Mouse (Mus musculus) adrenal gland, postnatal 10 days (tissue): Measurements from ENCODE around the gene Ppp4c. TPM values are rescaled to one million over a fixed set of nuclear protein-coding genes. Genes with fewer than 3 reads are reported as not detected.
"Not testable (repeated sequence)": the region's sequence is repeated elsewhere in the genome, so short reads cannot be mapped to it uniquely, and the experiment has no call there.

Source experiments
- DNase-seq: peaks from one replicate; pipeline ENCODE4 v3.0.0; 2021; ENCODE audit warnings: mixed read lengths
- total RNA-seq, 2 experiments: library from RNA; stranded (reverse); gene quantifications; 2 replicates each; pipeline ENCODE4 v1.2.3; 2021

Ppp4c gene
- total RNA-seq, 2 experiments from 2014 or later: 103 to 107 TPM

DNA sequence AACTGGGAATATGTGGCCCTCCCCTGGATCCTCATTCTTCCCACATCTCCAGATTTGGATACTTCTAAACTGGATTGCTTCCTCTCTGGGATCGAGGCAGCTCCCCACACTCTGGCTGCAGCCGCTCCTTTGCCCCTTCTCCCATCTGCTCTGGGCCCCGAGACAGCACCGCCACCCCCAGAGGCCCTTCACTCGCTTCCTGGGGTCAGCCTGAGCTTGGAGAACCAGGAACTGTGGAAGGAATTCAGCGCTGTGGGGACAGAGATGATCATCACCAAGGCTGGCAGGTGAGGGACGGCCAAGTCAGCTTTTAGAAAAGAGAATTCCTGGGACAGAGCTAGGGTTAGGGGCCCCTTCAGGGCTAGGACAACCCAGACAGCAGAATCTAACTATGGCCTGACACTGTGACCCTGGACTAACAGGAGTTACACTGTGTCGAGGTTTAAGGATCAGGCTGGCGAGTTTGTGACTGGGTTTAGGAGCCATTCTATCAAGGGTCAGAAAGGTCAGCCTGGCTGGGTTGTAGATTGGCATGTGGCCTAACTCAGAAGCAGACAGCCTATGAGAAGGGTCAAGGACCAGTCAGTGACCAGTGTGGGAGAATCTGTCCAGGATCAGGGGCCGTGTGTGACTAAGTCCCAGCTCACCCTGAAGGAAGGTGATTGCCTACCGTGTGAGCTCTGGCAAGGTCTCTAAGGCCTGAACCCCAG is 10.5 kb downstream of the Ppp4c start:
- no peak for DNase-seq

GRCm38 (mm10) chr7:126780971-126781635 is 11.2 kb downstream of the Ppp4c start, which contains the start of gene Tbx6:
Gene Tbx6 (plus strand): TSS chr7:126781483.
- peak; percentile 55 for DNase-seq

DNA sequence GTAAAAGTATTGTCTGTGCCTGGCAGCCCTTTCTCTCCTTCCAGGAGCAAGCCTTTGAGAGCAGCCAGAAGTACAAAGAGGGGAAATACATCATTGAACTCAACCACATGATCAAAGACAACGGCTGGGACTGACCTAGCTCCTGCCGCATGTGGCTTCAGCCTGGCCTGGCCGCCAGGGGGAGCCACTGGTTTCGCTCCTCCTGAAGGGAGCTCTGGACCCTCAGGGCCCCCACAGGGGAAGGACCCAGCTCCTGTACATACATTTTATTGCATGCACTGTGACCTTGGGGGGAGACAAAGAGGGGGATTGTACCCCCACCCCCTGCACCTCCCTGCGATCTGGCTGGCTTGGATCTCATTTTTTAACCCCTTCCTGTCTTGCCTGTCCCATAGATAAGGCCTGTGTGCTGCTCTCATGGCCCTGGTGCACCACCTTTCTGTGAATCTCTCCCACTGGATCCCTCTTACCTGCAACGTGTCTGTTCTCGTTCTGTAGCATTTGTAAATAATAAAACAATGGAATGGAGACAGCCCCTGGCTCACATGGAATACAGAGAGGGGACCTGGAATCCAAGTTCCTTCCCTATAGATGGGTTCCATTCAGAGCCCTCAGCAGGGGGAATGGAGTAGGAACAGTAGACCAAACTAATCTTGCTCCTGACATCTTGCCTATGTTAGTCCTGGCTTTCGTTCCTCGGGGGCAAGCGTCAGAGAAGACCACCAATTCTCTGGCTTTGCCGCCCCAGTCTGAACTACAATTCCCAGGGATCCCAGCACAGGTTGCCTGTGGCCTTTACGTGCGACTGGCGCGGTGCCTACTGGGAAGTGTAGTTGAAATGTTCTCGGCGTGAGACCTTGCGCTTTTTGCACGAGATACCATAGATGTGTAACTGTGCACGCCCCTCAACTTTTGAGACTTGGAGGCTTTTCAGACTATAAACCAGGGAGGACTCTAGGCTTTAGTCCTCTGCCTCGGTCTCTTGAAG is 12.0 kb downstream of the Ppp4c start:
- peak; percentile 95 for DNase-seq

DNA sequence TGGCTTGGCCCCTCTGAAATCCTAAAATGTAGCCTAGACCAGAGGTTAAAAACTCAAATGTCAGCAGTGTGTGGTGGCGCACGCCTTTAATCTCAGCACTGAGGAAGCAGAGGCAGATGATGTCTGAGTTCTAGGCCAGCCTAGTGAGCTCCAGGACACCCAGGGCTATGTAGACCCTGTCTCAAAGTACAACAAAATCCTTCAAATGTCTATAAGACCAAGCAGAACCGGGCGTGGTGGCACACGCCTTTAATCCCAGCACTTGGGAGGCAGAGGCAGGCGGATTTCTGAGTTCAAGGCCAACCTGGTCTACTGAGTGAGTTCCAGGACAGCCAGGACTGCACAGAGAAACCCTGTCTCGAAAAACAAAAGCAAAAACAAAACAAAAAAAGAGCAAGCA is 13.2 kb downstream of the Ppp4c start:
- DNase-seq: not testable (repeated sequence)

DNA sequence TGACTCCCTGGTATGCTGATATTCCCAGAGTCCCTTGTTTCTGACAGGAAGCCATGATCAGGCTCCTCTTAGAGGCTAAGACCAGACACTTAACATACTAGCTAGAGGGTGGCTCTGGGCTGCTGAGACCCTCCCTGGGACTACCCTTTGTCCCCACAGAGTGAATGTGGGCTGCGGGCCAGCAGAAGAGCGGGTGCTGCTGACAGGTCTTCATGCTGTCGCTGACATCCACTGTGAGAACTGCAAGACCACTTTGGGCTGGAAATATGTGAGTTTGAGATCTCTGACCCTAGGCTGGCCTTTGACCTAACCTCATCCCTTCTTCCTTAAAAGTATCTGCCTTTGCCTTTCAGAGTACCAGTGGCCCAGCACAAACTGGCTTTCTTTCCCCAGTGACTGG is 14.1 kb downstream of the Ppp4c start:
- no peak for DNase-seq

DNA sequence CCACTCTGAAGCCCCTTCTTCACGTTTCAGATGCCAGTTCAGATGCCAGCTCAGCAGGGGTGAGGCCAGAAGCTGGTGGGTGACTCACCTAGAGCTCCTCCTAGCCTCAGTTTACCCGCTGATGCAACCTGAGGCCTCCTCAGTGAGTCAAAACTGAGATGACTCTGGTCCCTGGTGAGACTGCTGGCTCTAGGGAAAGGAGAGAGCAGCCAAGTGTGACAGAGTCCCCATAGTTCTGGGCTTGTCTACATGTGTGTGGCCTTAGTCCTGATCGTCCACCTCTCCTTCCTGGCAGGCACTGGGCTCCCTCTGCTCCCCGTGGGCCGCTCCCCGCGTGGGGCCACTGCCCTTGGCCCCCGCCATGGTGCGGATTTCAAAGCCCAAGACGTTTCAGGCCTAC is 14.8 kb downstream of the Ppp4c start:
- DNase-seq: peak; percentile 64

DNA sequence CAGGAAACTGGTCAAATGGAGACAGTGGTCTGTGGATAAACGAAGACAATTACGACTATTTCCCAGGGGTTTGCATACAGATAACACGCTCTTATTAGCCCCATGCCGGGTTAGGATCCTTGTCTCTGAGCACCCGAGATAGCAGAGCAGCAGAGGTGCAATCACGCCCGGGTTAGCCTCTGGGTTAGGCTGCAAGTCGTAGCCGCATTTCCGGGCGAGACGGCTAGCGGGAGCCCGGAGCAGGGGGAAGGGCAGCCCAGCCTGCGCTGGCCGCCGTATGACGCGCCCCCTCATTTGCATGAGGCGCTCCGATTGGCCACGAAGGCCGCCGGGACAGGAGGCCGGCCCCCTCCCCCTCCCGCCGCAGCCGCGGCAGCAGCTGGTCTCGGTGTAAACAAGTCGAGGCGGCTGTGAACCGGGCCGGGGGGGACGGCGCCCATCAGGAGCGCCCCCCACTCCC is 15.7 kb downstream of the Ppp4c start, which contains the start of gene Ypel3:
Ypel3 (plus strand) TSS at position 358 of the 460 bp plus-strand sequence.
- DNase-seq: peak; percentile 98

DNA sequence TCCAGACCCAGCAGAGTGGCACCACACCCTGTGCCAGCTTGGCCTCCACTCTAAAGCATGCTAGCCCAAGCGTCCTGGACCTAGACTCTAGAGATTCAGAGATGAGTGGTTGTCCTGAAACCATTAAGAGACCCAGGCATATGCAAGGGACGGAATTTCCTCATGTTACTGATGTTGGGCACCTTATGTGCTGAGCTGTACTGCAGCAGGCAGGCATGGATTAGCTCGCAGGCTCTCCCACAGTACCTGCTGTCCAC is 16.4 kb downstream of the Ppp4c start:
- DNase-seq: peak; percentile 7

DNA sequence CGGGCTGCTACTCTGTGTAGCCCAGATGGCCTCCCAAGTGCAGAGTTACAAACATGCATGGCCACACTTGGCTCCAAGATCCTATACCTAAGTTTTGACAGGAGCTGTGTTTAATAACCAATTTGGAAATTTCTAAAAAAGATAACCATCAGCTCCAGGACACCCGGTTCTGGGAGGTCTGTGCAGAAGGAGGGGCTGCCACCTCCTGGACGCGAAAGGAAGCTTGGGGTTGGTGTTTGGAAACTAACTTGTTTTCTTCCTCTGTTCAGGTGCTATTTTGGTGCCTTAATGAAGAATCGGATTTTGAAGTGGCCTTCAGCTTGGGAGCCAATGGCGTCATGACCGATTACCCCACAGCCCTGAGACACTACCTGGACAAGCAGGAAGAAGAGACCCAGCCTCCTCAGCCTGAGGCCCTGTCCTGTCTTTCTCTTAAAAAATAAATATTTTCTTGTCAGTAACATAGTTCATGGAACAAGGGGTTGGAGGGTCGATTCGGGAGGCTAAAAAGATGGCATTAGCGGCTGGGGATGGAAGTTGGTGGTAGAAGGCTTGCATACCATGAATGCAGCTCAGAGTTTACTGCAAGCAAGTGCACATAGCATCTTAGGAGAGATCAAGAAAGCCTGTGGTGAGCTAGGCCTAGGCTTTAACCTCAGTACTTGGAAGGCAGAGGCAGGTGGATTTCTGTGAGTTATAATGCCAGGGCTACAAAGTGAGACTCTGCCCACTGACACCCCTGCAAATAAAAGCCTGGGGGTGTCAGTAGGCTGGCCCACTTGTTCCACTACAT is 16.9 kb downstream of the Ppp4c start:
- DNase-seq: peak; percentile 18

GRCm38 (mm10) chr7:126774463-126774862 is 17.8 kb downstream of the Ppp4c start:
- no peak for DNase-seq

- no peak for DNase-seq
These were observed 18.9 kb downstream of the Ppp4c start for GRCm38 (mm10) chr7:126773351-126773750.

DNA sequence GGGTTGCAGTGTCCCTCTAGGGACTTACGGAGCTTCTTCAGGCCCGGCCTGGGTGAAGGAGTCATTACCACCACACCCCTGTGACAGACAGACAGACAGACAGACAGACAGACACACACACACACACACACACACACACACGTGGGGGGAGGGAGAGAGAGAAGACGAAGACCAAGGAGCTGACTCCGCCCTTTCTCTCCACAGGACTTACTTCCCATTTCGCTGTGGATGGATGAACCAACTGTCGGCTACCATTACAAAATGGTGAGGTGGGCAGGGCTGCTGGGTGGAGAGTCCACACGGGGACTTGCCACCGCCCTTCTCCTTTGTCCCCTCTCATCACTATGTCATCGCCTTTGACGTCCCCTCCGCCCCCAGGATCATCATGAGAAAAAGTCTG is 21.5 kb downstream of the Ppp4c start:
- DNase-seq: no peak

- DNase-seq: no peak
These were observed 25.3 kb downstream of the Ppp4c start for GRCm38 (mm10) chr7:126767001-126767400.

GRCm38 (mm10) chr7:126766201-126766600 is 26.1 kb downstream of the Ppp4c start, which contains the start of gene Gdpd3:
Gene Gdpd3 (plus strand): TSS chr7:126766334.
- no peak for DNase-seq

DNA sequence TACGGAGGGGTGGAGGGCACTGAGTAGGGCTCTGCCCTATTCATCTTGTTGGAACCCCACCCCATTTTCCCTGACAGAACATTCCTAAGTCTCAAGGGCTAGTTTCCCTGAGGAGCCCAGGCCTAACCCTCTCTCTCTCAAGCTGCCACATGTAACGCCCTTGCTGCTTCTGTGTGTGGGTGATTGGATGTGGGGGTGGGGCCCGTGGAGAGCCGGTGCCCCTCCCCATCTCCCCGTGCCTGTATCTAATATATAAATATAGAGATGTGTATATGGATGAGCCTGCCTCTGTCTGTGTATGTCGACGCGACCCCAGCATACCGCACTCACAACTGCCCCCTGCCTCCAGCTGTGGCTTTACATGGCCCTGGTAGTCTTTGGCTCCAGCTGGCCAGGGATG is 26.8 kb downstream of the Ppp4c start:
- no peak for DNase-seq

GRCm38 (mm10) chr7:126762471-126763008 is 29.8 kb downstream of the Ppp4c start:
- DNase-seq: no peak

- no peak for DNase-seq
These were observed 30.7 kb downstream of the Ppp4c start for GRCm38 (mm10) chr7:126761529-126762067.

DNA sequence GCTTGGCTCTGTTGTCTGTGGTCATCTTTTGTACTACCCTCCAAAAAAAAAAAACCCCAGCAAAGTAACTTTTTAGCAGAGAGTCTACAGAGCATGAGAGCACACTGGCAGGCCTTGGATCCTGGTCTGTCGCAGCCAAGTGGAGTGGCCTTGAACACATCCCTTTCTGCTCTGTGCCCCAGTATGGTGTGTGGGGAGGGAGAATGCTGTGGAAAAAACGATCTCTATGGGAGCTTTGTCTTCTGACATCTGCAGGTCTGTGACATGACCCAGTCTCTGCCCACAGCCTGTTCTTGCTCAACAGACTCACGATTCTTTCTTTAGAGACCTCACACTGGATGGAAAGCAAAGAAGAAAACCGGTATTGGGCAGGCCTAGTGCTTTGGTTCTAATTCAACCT is 31.3 kb downstream of the Ppp4c start:
- DNase-seq: peak; percentile 55

GRCm38 (mm10) chr7:126760391-126760802 is 31.9 kb downstream of the Ppp4c start:
- DNase-seq: peak; percentile 75

DNA sequence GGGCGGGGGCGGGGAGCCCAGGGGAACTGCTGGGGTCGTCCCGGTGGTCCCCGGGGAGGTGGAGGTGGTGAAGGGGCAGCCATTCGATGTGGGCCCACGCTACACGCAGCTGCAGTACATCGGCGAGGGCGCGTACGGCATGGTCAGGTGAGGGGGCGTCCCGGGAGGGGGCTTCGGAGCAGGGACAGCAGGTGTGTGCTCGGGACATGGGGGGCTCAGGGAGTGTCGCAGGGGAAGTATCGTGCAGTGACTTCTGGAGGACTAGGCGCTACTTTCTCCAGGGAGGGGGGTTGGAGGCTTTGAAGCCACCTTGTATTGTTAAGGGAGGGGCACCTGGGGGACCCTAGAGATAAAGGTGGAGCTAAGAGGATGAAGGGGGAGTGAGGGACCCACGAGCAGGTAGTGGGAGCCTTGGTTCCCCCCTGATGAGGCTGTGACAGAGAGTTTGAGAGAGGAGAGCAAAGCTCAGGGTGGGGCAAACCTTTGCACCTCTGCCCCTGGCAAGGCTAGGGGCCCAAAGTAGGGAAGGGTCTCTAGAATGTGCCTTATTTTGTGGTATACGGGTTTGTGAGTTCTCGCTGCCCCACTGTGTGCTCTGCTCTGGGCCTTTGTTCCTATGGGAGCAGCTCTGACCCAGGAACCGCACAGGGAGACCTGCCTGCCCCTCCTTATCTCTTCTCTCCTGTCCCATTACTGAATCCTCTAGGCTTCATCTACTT is 32.5 kb downstream of the Ppp4c start:
- DNase-seq: no peak
